Mouse (Mus musculus) megakaryocyte, embryonic 14.5 days (primary cell): ENCODE results near the gene Gm21983.

ENCODE experiments used
- FLI1 ChIP-seq: IDR thresholded peaks from 2 replicates; pipeline ENCODE4 v1.6.1; 2012; ENCODE audit warnings: low read length, inconsistent platforms, mixed read lengths
- GATA1 ChIP-seq: IDR thresholded peaks from 3 replicates; pipeline ENCODE4 v1.6.1; 2012; ENCODE audit warnings: mixed read lengths, low read length, inconsistent platforms, borderline replicate concordance

DNA sequence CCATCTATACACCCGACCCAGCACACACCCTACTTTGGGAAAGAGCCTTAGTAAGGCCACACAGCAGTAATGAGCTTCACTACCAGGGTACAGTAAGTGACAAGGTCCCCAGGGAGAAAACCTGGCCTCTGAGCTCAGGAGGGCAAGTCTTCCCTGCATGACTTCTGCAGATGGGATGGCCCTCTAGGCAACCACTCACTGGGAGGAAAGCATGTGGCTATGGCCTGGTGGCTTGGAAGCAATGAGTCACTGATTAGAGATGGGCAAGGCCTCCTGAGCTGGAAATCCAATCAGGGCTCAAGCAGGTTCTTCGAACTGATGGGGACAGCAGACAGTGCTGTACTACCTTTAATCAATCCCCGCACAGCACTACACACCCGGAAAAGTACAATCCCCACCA is 19.1 kb downstream of the Gm21983 start:
- no peak for TF ChIP-seq GATA1
- no peak for TF ChIP-seq FLI1
